Mouse (Mus musculus): Measurements from ENCODE around the gene Syt16.

- TF ChIP-seq CTCF (conservative IDR thresholded peaks at IDR 0.05 in 1 of 2, IDR thresholded peaks at IDR 0.05 in 1 of 2; ENCODE audit: low read depth in 2 of 2, low read length in 2 of 2) (no peak), PAX5 (IDR thresholded peaks at IDR 0.05; ENCODE audit: low read length) (no peak)
Observed at GRCm38 (mm10) chr12:73982533-73982932, 14.9 kb upstream of the Syt16 start.
